Mouse (Mus musculus): Measurements from ENCODE around the gene Gm13889. TPM values are rescaled to one million over a fixed set of nuclear protein-coding genes. Genes with fewer than 3 reads are reported as not detected.

Gm13889 gene
- polyA plus RNA-seq, 1 experiment from 2014 or later, result 23.4 TPM

DNA sequence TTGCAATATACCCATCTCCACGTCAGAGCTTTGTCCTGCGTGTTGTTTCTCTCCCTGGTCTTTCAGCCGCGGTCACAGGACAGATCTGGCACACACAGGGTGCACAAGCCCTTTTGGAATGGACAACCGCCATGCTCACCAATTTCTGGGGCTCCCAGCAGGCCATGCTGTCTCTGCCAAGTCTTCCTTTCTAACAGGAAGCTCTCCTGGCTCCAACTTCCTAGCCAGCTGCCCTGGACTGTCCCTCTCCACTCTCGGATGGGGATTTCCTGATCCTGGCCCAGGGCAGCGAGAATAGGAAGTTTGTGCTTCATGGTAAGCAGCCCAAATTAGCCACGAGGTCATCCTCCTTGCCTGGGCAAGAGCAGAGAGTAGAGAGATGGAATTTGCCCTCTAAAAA, 4.7 kb upstream of the Gm13889 start:
- H3K4me1 ChIP-seq (replicated peaks; ENCODE audit: control insufficient read depth, insufficient read depth, low read length), result no peaks in the 10 kb centered on the region
- no peak overlapping the region for H3K4me2 ChIP-seq (ENCODE audit: low read depth, low read length)
- H3K27ac ChIP-seq (ENCODE audit: low read length), result no peak overlapping the region
- H3K4me3 ChIP-seq (ENCODE audit: low read length), result no peak overlapping the region
- ATAC-seq (ENCODE audit: low read depth), result no peak
- H3K27me3 ChIP-seq (ENCODE audit: control insufficient read depth, insufficient read depth, low read depth, low read length), result peaks cover 9% of the 10 kb centered on the region
- WGBS, result 54% methylated on average over 8 of the region's 8 CpGs
- H3K9ac ChIP-seq (ENCODE audit: low read length), result no peak overlapping the region
- H3K9me3 ChIP-seq (ENCODE audit: control insufficient read depth, low read length), result no peaks in the 10 kb centered on the region
- no peaks in the 10 kb centered on the region for H3K36me3 ChIP-seq (ENCODE audit: control insufficient read depth, insufficient read depth, low read length)

GRCm38 (mm10) chr2:93959346-93959745, 2.3 kb upstream of the Gm13889 start:
- H3K4me2 ChIP-seq (ENCODE audit: low read depth, low read length), result no peak overlapping the region
- no peaks in the 10 kb centered on the region for H3K9me3 ChIP-seq (ENCODE audit: control insufficient read depth, low read length)
- H3K4me3 ChIP-seq (ENCODE audit: low read length), result no peak overlapping the region
- no peak for ATAC-seq (ENCODE audit: low read depth)
- peaks cover 14% of the 10 kb centered on the region for H3K27me3 ChIP-seq (ENCODE audit: control insufficient read depth, insufficient read depth, low read depth, low read length)
- H3K4me1 ChIP-seq (replicated peaks; ENCODE audit: control insufficient read depth, insufficient read depth, low read length), result peaks cover 6% of the 10 kb centered on the region; the same call in 1 of the 2 replicates
- no peaks in the 10 kb centered on the region for H3K36me3 ChIP-seq (ENCODE audit: control insufficient read depth, insufficient read depth, low read length)
- no peak overlapping the region for H3K27ac ChIP-seq (ENCODE audit: low read length)
- no peak overlapping the region for H3K9ac ChIP-seq (ENCODE audit: low read length)
- 70% methylated on average over 8 of the region's 8 CpGs for WGBS

- no peaks in the 10 kb centered on the region for H3K36me3 ChIP-seq (ENCODE audit: control insufficient read depth, insufficient read depth, low read length)
- no peak overlapping the region for H3K4me2 ChIP-seq (ENCODE audit: low read depth, low read length)
- no peaks in the 10 kb centered on the region for H3K9me3 ChIP-seq (ENCODE audit: control insufficient read depth, low read length)
- peaks cover 6% of the 10 kb centered on the region; the same call in 1 of the 2 replicates for H3K4me1 ChIP-seq (replicated peaks; ENCODE audit: control insufficient read depth, insufficient read depth, low read length)
- peaks cover 14% of the 10 kb centered on the region for H3K27me3 ChIP-seq (ENCODE audit: control insufficient read depth, insufficient read depth, low read depth, low read length)
- H3K9ac ChIP-seq (ENCODE audit: low read length), result no peak overlapping the region
- WGBS, result 65% methylated on average over 3 of the region's 3 CpGs
- no peak for ATAC-seq (ENCODE audit: low read depth)
- no peak overlapping the region for H3K4me3 ChIP-seq (ENCODE audit: low read length)
- no peak overlapping the region for H3K27ac ChIP-seq (ENCODE audit: low read length)
Measured at GRCm38 (mm10) chr2:93958216-93958615, 1.2 kb upstream of the Gm13889 start.

- no peaks in the 10 kb centered on the region for H3K9me3 ChIP-seq (ENCODE audit: control insufficient read depth, low read length)
- no peak overlapping the region for H3K9ac ChIP-seq (ENCODE audit: low read length)
- 60% methylated on average over 8 of the region's 8 CpGs for WGBS
- peak overlapping the region; percentile 82; the same call in 1 of the 2 replicates for H3K4me2 ChIP-seq (ENCODE audit: low read depth, low read length)
- ATAC-seq (ENCODE audit: low read depth), result no peak
- H3K27me3 ChIP-seq (ENCODE audit: control insufficient read depth, insufficient read depth, low read depth, low read length), result peaks cover 14% of the 10 kb centered on the region
- H3K36me3 ChIP-seq (ENCODE audit: control insufficient read depth, insufficient read depth, low read length), result no peaks in the 10 kb centered on the region
- H3K4me1 ChIP-seq (replicated peaks; ENCODE audit: control insufficient read depth, insufficient read depth, low read length), result peaks cover 6% of the 10 kb centered on the region; the same call in 1 of the 2 replicates
- H3K27ac ChIP-seq (ENCODE audit: low read length), result no peak overlapping the region
- H3K4me3 ChIP-seq (ENCODE audit: low read length), result no peak overlapping the region
Measured at GRCm38 (mm10) chr2:93957785-93958175, 779 bp upstream of the Gm13889 start.

- Histone ChIP-seq H3K4me3 (ENCODE audit: low read length) (peak overlapping the region; percentile 69), H3K9me3 (ENCODE audit: control insufficient read depth, low read length) (no peaks in the 10 kb centered on the region), H3K4me1 (replicated peaks; ENCODE audit: control insufficient read depth, insufficient read depth, low read length) (peaks cover 6% of the 10 kb centered on the region; the same call in 1 of the 2 replicates), H3K36me3 (ENCODE audit: control insufficient read depth, insufficient read depth, low read length) (no peaks in the 10 kb centered on the region), H3K27me3 (ENCODE audit: control insufficient read depth, insufficient read depth, low read depth, low read length) (peaks cover 14% of the 10 kb centered on the region), H3K4me2 (ENCODE audit: low read depth, low read length) (peak overlapping the region; percentile 82), H3K27ac (ENCODE audit: low read length) (peak overlapping the region; percentile 80), H3K9ac (ENCODE audit: low read length) (peak overlapping the region; percentile 80)
- peak; percentile 51 for ATAC-seq (ENCODE audit: low read depth)
- WGBS, result 1% methylated on average over 44 of the region's 44 CpGs
Measured at GRCm38 (mm10) chr2:93956331-93956801, 635 bp downstream of the Gm13889 start.

DNA sequence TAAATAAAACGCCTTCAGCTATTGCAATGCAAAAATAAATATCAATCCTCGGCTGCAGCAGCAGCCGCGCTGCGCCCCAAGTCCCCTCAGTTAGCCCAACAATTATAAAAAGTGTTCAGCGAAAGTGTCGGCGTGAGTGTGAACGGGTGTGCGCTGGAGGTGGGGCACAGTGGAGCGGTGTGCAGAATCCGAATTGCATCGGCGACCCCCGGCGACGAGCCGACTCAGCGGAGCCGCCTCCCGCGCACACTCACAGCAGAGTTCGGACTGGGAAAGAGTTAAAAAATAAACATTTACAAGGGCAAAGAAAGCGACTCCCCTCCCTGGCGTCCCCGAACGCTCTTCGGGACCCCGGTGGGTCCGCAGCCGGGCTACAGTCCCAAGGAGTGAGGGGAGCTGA, 1.1 kb downstream of the Gm13889 start:
- Histone ChIP-seq H3K4me2 (ENCODE audit: low read depth, low read length) (peak overlapping the region; percentile 82), H3K9me3 (ENCODE audit: control insufficient read depth, low read length) (no peaks in the 10 kb centered on the region), H3K9ac (ENCODE audit: low read length) (peak overlapping the region; percentile 80), H3K36me3 (ENCODE audit: control insufficient read depth, insufficient read depth, low read length) (no peaks in the 10 kb centered on the region), H3K4me3 (ENCODE audit: low read length) (peak overlapping the region; percentile 69), H3K27ac (ENCODE audit: low read length) (peak overlapping the region; percentile 80), H3K4me1 (replicated peaks; ENCODE audit: control insufficient read depth, insufficient read depth, low read length) (peaks cover 6% of the 10 kb centered on the region; the same call in 1 of the 2 replicates), H3K27me3 (ENCODE audit: control insufficient read depth, insufficient read depth, low read depth, low read length) (peaks cover 14% of the 10 kb centered on the region)
- under 1% methylated on average over 31 of the region's 31 CpGs for WGBS
- no peak; the same call in 1 of the 2 replicates for ATAC-seq (ENCODE audit: low read depth)

DNA sequence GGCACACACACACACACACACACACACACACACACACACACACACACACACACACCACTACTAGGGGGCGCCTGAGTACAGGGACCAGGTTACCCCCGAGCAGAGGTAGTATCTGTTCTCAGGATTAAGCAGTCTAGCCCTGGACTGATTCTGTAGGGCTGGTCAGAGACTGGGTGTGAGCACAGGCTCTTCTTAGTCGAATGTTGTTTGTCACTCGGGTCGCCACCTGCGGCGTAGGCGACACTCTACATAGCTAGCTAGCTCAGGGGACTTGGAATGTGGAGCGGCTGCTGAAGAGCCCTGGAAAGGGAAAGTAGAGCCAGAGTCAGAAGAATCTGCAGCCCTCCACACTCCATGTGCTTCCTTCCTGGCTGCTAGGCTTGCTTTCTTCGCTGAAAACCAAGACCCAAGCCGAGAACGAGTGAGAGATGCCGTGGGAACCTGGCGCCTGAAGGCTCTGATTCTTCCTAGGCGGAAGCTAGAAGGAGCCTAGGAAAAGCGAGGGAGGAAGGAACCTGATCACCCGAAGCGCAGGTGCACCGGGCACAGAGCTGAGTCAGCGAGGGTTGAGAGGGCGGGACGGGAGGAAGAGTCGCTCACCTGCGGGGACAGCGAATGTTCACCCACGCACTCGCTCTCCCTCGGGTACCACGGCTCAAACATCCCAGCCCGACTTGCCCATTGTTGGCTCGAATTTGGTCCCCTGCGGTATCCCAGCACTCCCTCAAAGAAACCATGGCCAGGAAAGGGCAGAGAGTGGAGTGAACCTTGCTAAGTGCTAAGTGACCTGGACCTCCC, 2.0 kb downstream of the Gm13889 start:
- Histone ChIP-seq H3K36me3 (ENCODE audit: control insufficient read depth, insufficient read depth, low read length) (no peaks in the 10 kb centered on the region), H3K4me2 (ENCODE audit: low read depth, low read length) (peak overlapping the region; percentile 82), H3K9ac (ENCODE audit: low read length) (peak overlapping the region; percentile 80), H3K27me3 (ENCODE audit: control insufficient read depth, insufficient read depth, low read depth, low read length) (peaks cover 14% of the 10 kb centered on the region), H3K27ac (ENCODE audit: low read length) (peak overlapping the region; percentile 2; the same call in 1 of the 2 replicates), H3K9me3 (ENCODE audit: control insufficient read depth, low read length) (no peaks in the 10 kb centered on the region), H3K4me1 (replicated peaks; ENCODE audit: control insufficient read depth, insufficient read depth, low read length) (peaks cover 6% of the 10 kb centered on the region; the same call in 1 of the 2 replicates), H3K4me3 (ENCODE audit: low read length) (peak overlapping the region; percentile 69)
- WGBS, result under 1% methylated on average over 32 of the region's 32 CpGs
- no peak for ATAC-seq (ENCODE audit: low read depth)

DNA sequence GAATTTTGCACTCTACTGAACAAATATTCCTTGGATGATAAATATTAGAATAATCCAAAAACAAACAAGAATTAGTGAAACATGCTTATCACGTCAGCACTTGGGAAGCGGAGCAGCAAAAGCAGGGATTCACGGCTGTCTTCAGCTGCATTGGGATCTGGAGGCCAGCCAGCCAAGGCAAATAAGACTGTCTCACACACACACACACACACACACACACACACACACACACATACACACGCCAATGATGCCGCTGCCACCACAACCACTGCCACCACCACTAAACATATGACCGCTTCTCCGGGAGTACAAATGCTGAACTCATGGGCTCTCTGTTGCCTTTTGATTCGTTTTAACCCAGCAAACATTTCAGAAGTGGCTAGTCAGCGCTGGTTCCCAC, 3.3 kb downstream of the Gm13889 start:
- Histone ChIP-seq H3K4me3 (ENCODE audit: low read length) (no peak overlapping the region), H3K9ac (ENCODE audit: low read length) (no peak overlapping the region), H3K27me3 (ENCODE audit: control insufficient read depth, insufficient read depth, low read depth, low read length) (peaks cover 14% of the 10 kb centered on the region), H3K36me3 (ENCODE audit: control insufficient read depth, insufficient read depth, low read length) (no peaks in the 10 kb centered on the region), H3K4me1 (replicated peaks; ENCODE audit: control insufficient read depth, insufficient read depth, low read length) (peaks cover 6% of the 10 kb centered on the region; the same call in 1 of the 2 replicates), H3K4me2 (ENCODE audit: low read depth, low read length) (peak overlapping the region; percentile 82; the same call in 1 of the 2 replicates), H3K27ac (ENCODE audit: low read length) (no peak overlapping the region), H3K9me3 (ENCODE audit: control insufficient read depth, low read length) (no peaks in the 10 kb centered on the region)
- no peak for ATAC-seq (ENCODE audit: low read depth)
- 61% methylated on average over 9 of the region's 9 CpGs for WGBS

DNA sequence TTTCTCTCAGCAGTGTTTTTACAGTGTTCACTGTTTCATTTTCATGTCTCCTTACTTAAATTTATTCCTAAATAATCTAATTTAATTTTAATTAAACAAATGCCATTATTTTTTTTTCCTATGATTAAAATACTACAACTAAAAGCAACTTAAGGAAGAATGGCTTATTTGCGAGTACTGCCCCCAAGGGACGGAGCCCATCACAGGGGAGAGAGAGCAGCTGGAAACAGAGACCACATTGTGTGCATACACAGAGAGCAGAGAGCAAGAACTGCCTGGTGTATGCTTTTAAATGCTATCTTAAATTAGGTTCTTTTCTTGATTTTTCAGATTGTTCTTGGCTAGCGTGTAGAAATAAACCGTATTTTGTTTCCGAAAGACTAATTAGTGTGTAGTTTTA, 10.0 kb downstream of the Gm13889 start:
- H3K9ac ChIP-seq (ENCODE audit: low read length), result no peak overlapping the region

More for the DNA sequence above, 10.0 kb downstream of the Gm13889 start:
- no peak overlapping the region for H3K4me2 ChIP-seq (ENCODE audit: low read depth, low read length)
- no peak for ATAC-seq (ENCODE audit: low read depth)
- peaks cover 2% of the 10 kb centered on the region for H3K4me1 ChIP-seq (replicated peaks; ENCODE audit: control insufficient read depth, insufficient read depth, low read length)
- peaks cover 8% of the 10 kb centered on the region for H3K9me3 ChIP-seq (ENCODE audit: control insufficient read depth, low read length)
- H3K4me3 ChIP-seq (ENCODE audit: low read length), result no peak overlapping the region
- H3K27ac ChIP-seq (ENCODE audit: low read length), result no peak overlapping the region
- no peaks in the 10 kb centered on the region for H3K27me3 ChIP-seq (ENCODE audit: control insufficient read depth, insufficient read depth, low read depth, low read length)
- H3K36me3 ChIP-seq (ENCODE audit: control insufficient read depth, insufficient read depth, low read length), result no peaks in the 10 kb centered on the region
- WGBS, result 54% methylated on average over 5 of the region's 5 CpGs

Data from lung, embryonic 16.5 days (tissue).